Mouse (Mus musculus) lung, adult 2 months (tissue): Measurements from ENCODE around the gene Naaladl2.

Experiments used
- CTCF ChIP-seq: fragments of 200-500 bp; IDR thresholded peaks from 2 replicates; pipeline ENCODE4 v1.5.1; 2011; ENCODE audit warnings: mild to moderate bottlenecking, low read length, control low read depth; ENCODE audit not compliant: insufficient read depth
- POLR2A ChIP-seq: fragments of 200-500 bp; IDR thresholded peaks from 2 replicates; pipeline ENCODE4 v1.6.1; 2011; ENCODE audit warnings: low read depth, mild to moderate bottlenecking, control low read depth, low read length, borderline replicate concordance; ENCODE audit errors: extremely low read depth

DNA sequence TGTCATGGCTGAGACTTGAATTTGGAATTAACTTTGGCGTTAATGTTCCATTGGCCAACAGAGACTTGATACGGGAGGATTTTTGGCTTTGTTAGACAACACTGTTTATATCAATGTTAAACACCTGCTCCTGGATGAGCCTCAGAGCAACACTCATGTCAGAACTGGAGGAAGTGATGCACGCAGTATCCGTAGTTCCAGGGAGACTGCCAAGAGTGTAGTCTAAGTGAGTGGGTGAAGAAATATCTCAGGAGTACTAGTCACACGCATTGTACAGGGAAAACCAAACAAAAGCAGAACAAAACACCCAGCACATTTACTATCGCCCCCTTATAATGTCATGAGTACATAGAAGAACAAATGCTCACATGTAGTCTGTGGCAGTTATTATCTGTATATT is 703.4 kb downstream of the Naaladl2 start:
- TF ChIP-seq CTCF (no peak), POLR2A (no peak)
